Mouse (Mus musculus) lung, postnatal 4 days (tissue): Measurements from ENCODE around the gene Mplkip.

Experiments used
- DNase-seq, 2 experiments: peaks; one replicate each; pipeline ENCODE4 v3.0.0; 2021

Mplkip gene

DNA sequence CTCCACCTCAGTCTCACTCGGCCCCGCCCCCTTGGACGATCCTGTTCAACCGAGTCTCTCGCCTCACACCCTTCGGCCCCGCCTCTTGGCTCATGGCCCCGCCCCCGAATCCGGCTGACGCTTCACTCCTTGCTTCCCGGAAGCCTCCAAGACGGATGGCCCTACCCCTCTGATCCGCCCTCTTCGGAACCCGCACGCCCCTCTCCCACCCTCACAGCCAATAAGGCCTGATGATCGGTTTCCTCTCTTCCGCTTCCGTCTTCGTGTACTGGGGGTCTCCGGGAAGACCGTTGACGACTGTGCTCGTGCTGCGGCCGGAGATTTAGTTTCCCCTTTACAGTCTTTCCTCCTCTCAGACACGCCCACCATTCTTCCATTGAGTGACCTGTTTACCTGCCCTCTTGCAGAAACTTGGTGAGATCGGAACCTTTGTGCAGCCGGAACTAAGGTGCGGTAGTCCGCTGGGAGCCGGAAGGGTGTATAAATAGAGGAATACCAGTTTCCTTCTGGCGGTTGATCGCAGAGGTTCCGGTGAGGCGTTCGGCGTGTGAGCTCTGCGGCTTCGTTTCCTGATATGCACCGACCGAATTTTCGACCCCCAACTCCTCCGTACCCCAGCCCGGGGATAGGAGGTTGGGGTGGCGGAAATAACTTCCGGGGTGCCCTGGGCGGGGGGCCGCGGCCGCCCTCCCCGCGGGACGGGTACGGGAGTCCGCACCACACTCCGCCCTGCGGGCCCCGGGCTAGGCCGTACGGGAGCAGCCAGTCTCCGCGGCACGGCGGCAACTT lies at the start of gene Mplkip, which contains the start of gene Sugct:
TSS of gene Mplkip (plus strand) at position 282 of the 789 bp plus-strand sequence.
TSS of gene Sugct (minus strand) at position 643 of the 789 bp plus-strand sequence.
- peak; percentile 100 for DNase-seq

GRCm38 (mm10) chr13:17667380-17667779 lies 27.6 kb upstream of the Mplkip start:
- DNase-seq, result no peak

- DNase-seq, result no peak
Observed at GRCm38 (mm10) chr13:17671122-17671521, 23.9 kb upstream of the Mplkip start.

- DNase-seq, result no peak
Observed at GRCm38 (mm10) chr13:17689461-17689860, 5.5 kb upstream of the Mplkip start.

- no peak for DNase-seq
Observed at GRCm38 (mm10) chr13:17690686-17691085, 4.3 kb upstream of the Mplkip start.

DNA sequence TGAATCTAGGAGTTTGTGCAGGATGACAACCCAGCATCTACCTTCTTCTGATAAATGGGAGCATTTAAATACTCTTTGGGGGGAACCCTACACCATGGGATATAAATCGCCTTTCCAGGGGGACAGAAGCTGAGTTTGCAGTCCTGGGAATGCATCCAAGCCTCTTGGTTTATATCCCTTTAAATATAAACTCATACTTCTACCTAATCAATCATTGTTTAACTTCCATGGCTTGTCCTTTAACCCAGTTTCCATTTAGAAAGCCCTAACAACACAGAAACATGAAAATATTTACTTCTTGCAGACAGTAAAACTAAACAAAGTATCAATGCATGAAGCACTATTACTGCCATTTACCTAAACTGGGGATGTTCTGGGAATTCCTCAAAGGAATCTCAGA lies 3.6 kb upstream of the Mplkip start:
- no peak for DNase-seq

- peak in 1 of 2 experiments; percentile 22 for DNase-seq
Observed at GRCm38 (mm10) chr13:17693816-17694215, 1.2 kb upstream of the Mplkip start.

- DNase-seq, result no peak
Observed at GRCm38 (mm10) chr13:17694414-17694813, 578 bp upstream of the Mplkip start.

GRCm38 (mm10) chr13:17695898-17696580 lies 1.0 kb downstream of the Mplkip start:
- DNase-seq, result no peak

DNA sequence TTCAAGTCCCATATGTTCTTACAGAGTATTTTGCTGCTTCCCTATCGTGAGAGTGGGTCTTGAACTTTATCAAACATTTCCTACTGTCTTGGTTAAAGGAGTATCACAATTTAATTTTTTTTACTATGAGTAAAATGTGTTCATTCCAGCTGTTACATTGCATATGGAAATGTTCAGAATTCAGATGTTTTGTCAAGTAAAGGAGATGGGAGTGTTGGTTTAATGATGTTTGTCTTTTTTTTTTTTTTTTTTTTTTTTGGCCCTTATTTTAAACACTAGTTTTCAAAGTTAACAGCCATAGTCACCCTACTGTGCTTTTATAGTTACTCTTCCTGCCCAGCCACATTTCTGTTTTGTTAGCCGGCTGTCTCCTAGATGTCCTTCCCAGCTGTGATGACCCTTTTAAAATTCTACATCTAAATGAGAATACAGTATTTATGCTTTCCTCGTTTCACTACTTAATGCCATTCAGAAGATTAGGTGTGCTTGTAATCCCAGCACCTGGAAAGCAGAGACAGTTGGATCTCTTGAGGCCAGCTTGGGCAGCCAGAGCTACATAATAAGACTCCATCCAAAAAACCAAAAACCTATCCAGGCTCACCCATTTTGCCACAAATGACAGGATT lies 5.2 kb downstream of the Mplkip start:
- no peak for DNase-seq

DNA sequence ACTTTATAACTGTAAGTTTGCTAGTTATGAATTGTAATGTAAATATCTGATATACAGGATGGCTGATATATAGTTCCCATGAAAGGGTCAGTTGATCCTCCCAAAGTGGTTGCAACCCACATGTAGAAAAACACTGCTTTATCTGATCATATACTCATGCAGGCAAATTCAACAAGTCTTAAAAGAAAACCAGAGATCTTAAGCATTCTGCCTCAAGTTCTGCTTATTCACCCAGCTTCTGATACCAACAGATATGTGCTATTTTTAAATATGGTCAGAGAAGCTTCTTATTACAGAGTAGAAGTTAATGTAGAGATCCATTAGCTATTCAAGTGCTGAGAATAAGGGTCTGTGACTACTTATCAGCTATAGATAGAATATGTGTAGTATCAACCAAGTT lies 6.3 kb downstream of the Mplkip start:
- DNase-seq, result no peak

- DNase-seq, result no peak
Observed at GRCm38 (mm10) chr13:17702311-17702710, 7.3 kb downstream of the Mplkip start.

GRCm38 (mm10) chr13:17705188-17705826 lies 10.3 kb downstream of the Mplkip start:
- DNase-seq, result no peak

GRCm38 (mm10) chr13:17708784-17709311 lies 13.9 kb downstream of the Mplkip start:
- DNase-seq, result no peak

DNA sequence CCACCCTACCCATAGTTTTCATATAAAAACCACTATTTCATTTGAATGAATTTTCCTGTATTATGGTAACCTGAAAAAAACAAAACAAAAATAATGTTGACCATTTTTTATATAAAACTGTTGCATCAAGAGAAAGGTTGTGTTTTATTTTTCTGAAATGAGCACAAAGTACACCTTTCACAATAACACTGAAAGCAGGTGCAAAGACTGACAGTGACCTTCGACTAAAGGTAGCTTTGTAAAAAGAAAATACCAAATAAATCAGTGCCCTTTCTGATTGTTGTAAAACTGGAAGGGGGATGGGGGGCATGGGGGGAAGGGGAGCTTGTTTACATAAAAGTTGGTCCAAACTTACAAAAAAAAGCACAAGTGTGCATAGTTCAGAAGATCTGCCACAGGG lies 22.4 kb downstream of the Mplkip start:
- no peak for DNase-seq

DNA sequence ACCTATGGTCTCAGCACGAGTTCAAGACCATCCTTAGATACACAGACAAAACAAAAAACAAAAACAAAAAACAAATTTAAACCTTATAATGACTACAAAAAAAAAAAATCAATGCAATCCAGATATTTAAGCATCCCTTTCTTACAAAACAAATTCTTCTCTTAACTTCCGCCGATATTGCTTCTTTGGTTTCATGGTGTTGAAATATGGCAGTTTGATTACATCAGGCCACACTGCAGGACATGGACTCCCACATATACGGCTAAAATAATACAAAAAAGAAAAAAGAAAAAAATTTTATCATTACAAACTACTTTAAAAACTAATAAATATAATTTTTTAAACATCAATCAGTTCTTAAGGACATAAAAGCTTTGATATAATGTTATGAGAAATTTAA lies 32.9 kb downstream of the Mplkip start:
- DNase-seq, result no peak

GRCm38 (mm10) chr13:17728798-17729197 lies 33.8 kb downstream of the Mplkip start:
- no peak for DNase-seq
